Mouse (Mus musculus): ENCODE measurements around the gene Vmn2r8.
A peak's percentile ranks its signal among the peaks of the same experiment; 100 is the strongest.

GRCm38 (mm10) chr5:108836156-108836555 lies 27.5 kb upstream of the Vmn2r8 start:
- TF ChIP-seq CTCF (conservative IDR thresholded peaks at IDR 0.05; ENCODE audit: insufficient read depth, insufficient read length, low read depth, low read length) (peak; percentile 38; the same call in 1 of the 2 replicates), POLR2A (IDR thresholded peaks at IDR 0.05; ENCODE audit: low read depth, low read length) (no peak)

Data from kidney, adult 2 months (tissue).